Mouse (Mus musculus): ENCODE measurements around the gene Spag7.

GRCm38 (mm10) chr11:70657573-70657972, 11.6 kb downstream of the Spag7 start:
- no peak for TF ChIP-seq POLR2A (IDR thresholded peaks at IDR 0.05; ENCODE audit: control insufficient read depth, extremely low read depth, insufficient read depth, low read length, poor library complexity)
- TF ChIP-seq CTCF (IDR thresholded peaks at IDR 0.05; ENCODE audit: borderline replicate concordance, control insufficient read depth, extremely low read depth, insufficient read depth, low read length, poor library complexity): no peak

All from thymus, adult 2 months (tissue).